Mouse (Mus musculus) left cerebral cortex, adult 2 months (tissue): Measurements from ENCODE around the gene Nrg3. TPM values are rescaled to one million over a fixed set of nuclear protein-coding genes. Genes with fewer than 3 reads are reported as not detected.
A peak's percentile ranks its signal among the peaks of the same experiment; 100 is the strongest.

ENCODE experiments used
- DNase-seq, 2 experiments: peaks; one replicate each; pipeline ENCODE4 v3.0.0; 2021 to 2022; ENCODE audit warnings: low spot score in 2 of 2, mixed read lengths in 1 of 2; ENCODE audit errors: extremely low spot score in 1 of 2
- H3K27ac ChIP-seq: fragments of 200-600 bp; 2 replicates; pipeline ENCODE4 v1.8.1; 2022
- H3K4me3 ChIP-seq: fragments of 200-600 bp; 2 replicates; pipeline ENCODE4 v1.8.1; 2022
- CTCF ChIP-seq: fragments of 200-600 bp; IDR thresholded peaks from 2 replicates; pipeline ENCODE4 v1.8.1; 2022; ENCODE audit warnings: antibody characterized with exemption, mild to moderate bottlenecking, moderate library complexity
- intact Hi-C: fragments of 180-260 bp; cut with DNase I; formaldehyde crosslinking; loops from one replicate; pipeline ENCODE4 v1.15.1; 2025
- total RNA-seq, 2 experiments: library from RNA; stranded (reverse); gene quantifications; 2 replicates each; pipeline ENCODE4 v1.2.3; 2021

Nrg3 gene
- total RNA-seq, 2 experiments from 2014 or later = 73.3 to 76.3 TPM

DNA sequence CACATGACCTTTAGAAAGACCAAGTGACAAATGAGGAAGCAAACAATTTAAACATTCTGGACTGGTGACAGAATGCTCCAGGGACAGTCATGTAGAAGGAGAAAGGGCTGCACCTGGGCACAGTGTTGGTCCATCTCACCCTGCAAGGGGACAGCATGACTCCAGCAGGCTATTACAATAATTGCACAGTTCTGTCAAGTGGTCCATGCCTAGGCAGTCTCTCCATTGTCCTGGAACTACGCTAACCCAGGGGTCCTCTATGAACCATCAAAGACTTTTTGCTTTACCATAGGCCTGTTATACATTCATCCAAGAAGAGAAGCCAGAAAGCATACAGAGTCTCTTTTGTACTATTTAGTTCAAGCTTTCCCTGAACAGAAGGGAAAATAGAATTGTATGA is 549.2 kb downstream of the Nrg3 start:
- Histone ChIP-seq H3K27ac (no peak overlapping the region), H3K4me3 (no peak overlapping the region)
- DNase-seq = no peak
- intact Hi-C loops = no loop called here
- TF ChIP-seq CTCF = no peak

DNA sequence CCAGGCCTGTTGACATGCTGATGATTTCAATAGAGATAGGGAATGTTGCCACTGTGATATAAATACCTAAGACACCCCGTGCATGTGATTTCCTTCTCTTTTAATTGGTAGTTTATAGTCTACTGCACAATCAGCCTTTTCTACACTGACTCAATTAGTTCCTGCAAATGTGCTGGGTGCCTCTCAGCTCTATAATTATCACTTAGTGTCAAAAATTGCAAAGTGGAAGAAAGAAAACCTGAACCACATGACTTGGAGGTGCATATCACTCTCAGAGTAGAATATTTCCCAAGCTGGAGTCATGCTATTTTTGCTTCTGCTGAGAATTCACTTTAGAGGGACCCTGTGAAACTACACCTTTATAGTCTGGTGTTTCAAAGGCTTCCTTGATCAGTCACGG is 552.1 kb downstream of the Nrg3 start:
- intact Hi-C loops = no loop called here
- peak overlapping the region; percentile 24; the same call in 1 of the 2 replicates for H3K27ac ChIP-seq
- H3K4me3 ChIP-seq = no peak overlapping the region
- TF ChIP-seq CTCF = no peak
- DNase-seq = no peak

DNA sequence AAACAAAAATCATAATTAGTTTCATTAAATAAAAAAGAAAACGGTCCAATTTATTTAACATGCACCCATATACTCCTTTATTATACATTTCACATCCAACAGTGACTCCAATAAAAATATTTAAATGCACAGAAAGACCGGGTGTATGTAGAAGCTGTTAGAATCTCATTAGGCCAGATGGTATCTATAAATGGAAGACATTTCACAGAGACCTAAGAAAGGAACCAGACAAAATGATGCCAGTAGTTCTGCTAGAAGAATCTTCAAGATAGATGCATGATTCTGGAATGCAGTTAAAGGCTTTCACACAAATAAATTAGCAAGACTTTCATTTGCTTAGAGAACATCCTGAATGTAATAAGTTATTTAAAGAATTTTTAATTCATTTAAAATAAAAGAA is 602.3 kb downstream of the Nrg3 start:
- intact Hi-C loops = no loop called here
- TF ChIP-seq CTCF = no peak
- H3K27ac ChIP-seq = peak overlapping the region; percentile 47; the same call in 1 of the 2 replicates
- no peak overlapping the region for H3K4me3 ChIP-seq
- no peak for DNase-seq

DNA sequence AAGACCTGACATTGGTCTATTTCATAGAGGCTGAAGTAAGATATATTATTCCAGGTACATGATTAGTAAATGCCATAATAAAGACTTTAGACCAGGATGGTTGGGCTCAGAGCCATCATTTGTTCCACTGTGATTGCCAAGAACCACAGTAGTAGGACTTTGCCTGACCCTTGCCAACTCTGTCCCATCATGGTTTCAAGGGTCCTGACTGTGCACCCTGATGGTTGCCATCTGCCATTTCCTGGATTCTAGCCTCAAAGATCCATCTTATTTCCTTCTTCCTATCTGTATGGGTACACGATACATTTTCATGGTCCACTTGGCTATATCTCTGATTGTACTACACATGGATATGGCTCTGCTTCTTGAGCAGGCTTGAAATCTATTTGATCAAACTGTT is 625.3 kb downstream of the Nrg3 start:
- Histone ChIP-seq H3K27ac (peak overlapping the region; percentile 77), H3K4me3 (no peak overlapping the region)
- no peak for TF ChIP-seq CTCF
- no peak for DNase-seq
- intact Hi-C loops = no loop called here

DNA sequence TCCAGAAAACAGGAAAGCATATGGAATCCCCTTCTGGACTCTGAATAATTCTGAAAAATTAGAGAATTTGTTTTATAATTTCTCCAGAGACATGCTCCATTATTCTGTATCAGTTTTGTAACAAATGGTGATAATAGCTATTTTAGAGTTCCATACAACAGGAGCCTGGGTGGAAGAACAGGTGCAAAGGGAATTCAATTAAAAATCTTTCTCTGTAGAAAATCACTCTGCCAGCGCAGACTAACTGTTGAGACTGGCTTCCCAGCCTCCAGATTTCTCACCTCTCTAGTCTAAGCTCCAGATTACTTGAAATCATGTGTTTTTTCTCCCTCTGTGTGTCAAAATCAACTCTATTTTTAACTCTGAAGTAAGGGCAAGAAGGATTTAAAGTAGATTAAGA is 625.8 kb downstream of the Nrg3 start:
- no peak for DNase-seq
- TF ChIP-seq CTCF = no peak
- H3K27ac ChIP-seq = peak overlapping the region; percentile 50; the same call in 1 of the 2 replicates
- no peak overlapping the region for H3K4me3 ChIP-seq
- intact Hi-C loops = no loop called here

DNA sequence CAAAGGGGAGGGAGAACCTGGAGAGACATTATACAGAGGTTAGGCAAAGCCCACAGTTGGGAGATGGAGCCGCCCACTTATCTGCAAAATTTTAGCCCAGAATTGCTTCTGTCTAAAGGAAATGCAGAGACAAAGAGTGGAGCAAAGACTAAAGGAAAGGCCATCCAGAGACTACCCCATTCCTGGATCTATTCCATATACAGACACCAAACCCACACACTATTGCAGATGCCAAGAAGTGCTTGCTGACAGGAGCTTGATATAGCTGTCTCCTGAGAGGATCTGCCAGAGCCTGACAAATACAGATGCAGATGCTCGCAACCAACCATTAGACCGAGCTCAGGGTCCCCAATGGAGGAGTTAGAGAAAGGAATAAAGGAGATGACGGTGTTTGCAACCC is 637.9 kb downstream of the Nrg3 start:
- no peak overlapping the region for H3K4me3 ChIP-seq
- no peak overlapping the region; the same call in 1 of the 2 replicates for H3K27ac ChIP-seq
- intact Hi-C loops = no loop called here
- no peak for TF ChIP-seq CTCF
- no peak for DNase-seq

DNA sequence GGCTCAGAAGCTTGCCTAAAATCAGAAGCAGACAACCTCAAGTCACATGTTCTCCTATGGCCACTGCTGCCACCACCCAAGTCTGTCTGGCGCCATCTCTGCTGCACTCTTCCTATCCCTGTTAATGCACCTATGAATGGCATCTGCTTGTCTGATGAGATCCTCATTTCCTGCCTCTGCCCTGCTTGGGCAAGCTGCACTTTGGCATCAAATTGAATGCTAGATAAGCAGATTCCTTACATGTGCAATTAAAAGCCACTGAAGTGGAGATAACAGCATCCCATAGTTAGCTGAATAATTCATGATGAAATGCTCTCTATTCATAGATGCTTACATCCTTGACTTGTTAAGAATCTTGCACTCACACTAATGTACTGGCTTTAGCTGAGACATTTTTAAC is 648.0 kb downstream of the Nrg3 start:
- no peak for DNase-seq
- intact Hi-C loops = no loop called here
- TF ChIP-seq CTCF = no peak
- Histone ChIP-seq H3K27ac (no peak overlapping the region), H3K4me3 (no peak overlapping the region)

DNA sequence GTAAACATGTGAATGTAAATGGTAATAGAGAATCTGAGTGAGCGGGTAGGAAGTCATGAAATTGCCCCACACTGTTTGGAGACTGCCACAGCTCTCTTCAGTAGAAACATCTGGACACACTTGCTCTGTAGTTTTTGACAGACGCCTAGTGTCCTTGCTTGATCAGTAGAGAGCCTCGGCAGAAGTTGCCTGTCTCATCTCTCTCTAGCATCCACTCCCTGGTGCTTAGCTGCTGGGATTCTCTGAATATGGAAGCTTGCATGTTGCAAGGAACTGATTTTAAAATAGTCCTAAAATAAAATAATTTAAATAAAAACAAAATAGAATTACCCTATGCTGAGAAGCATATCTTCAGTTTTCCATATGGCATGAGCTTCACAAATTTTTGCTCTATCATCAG is 675.9 kb downstream of the Nrg3 start:
- Histone ChIP-seq H3K4me3 (no peak overlapping the region), H3K27ac (peak overlapping the region; percentile 2)
- intact Hi-C loops = loop anchor here (5.0 kb wide), 1 partner anchor 50 kb away; no protein-coding TSS in a partner anchor
- TF ChIP-seq CTCF = no peak
- DNase-seq = no peak

DNA sequence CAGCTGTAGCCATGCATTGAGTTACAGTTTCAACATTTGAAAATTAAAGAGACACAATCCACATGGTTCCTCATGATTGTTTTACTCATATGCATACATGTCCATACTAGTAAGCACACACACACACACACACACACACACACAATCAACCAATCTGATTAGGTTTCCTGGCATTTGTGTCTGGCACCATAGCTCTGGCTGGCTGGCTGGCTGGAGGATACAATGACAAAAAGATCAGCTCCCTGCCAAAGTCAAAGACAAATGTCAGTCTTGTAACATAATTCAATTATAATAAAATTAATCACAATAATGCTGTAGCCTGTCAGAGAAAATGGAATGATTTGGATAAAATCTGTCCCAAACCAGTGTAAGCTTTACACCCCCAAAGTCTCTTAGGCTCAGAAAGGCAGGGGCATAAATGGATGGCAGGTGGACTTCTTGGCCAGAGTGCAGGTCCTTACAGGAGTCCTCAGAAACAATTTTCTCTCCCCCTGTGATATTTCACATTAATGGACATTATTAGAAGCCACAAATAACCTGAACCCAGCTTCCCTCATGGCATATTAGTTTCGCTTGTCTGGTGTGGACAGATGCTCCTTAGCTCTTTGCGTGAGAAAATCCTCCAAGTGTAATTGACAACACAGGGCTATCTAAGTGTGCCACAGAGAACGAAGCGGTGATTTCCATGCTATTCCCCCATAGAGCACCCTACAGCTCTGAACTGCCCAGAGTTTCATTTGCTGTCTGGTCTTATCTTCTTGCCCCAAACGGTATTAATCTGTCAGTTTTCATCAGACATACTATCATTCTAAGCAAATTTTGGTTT is 697.4 kb downstream of the Nrg3 start:
- no peak overlapping the region; the same call in 1 of the 2 replicates for H3K27ac ChIP-seq
- TF ChIP-seq CTCF = no peak
- no peak for DNase-seq
- intact Hi-C loops = no loop called here
- no peak overlapping the region for H3K4me3 ChIP-seq

DNA sequence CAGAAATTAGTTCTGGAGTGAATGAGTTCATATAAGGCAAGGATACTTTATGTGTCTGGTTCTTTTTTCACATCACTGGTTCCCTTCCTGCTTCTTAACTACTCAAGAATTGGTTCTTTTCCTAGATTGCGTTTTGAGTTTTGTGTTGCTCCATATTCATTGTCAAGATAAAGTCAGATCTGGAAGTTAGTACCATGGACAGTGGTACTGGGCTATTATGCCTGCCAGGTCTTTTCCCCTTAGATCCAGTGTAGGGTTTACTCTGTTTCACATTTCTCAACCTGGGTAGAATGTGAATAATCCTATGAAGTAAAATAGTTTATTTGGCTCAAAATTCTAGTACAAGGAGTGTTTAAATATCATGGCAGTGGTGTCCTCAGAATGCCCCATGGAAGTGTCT is 698.1 kb downstream of the Nrg3 start:
- no peak for TF ChIP-seq CTCF
- Histone ChIP-seq H3K4me3 (no peak overlapping the region), H3K27ac (no peak overlapping the region)
- intact Hi-C loops = no loop called here
- DNase-seq = no peak

DNA sequence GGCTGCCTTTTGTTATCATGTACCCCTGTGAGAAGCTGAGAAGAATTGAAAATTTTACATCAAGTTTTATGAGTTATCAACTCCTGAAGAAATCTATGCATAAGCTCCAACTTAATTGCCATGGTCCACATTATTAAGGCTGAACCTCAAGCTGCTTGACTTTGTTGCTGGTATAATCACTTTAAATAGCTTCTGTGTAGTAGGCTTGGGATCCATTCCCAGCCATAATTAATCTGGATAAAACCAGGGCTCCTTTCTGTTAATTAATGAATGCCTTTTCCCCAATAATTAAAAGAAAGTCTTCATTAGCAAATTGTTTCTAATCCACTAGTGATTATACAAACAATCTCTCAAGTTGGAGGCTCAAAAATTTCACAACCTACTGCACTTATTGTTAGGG is 742.4 kb downstream of the Nrg3 start:
- intact Hi-C loops = no loop called here
- DNase-seq = no peak

DNA sequence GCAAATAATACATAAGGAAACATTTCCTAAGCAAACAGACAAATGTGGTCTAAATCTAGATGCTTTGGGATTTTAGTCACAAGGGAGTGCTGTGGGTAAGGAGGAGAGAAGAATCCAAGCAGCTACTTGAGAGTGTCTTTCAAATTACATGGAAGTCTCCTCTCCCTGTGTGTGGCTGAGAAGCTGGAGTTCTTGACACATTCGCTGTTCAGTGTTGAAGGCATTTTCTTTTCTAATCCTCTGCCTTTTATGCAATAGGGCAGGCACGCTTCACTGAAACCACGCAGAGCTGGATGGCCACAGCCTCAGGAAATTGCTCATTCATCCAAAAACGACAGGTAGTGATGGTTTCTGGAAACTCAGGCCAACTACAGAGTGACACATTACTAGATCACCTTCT is 769.0 kb downstream of the Nrg3 start:
- H3K27ac ChIP-seq = no peak overlapping the region; the same call in 1 of the 2 replicates
- H3K4me3 ChIP-seq = no peak overlapping the region
- TF ChIP-seq CTCF = no peak; the same call in 1 of the 2 replicates
- intact Hi-C loops = no loop called here
- DNase-seq = no peak

More for the DNA sequence above, 742.4 kb downstream of the Nrg3 start:
- no peak overlapping the region for H3K4me3 ChIP-seq
- TF ChIP-seq CTCF = no peak
- H3K27ac ChIP-seq = no peak overlapping the region
